Mouse (Mus musculus): ENCODE measurements around the gene Klk6. TPM values are rescaled to one million over a fixed set of nuclear protein-coding genes. Genes with fewer than 3 reads are reported as not detected.
A peak's percentile ranks its signal among the peaks of the same experiment; 100 is the strongest.

Klk6 gene
- total and polyA plus RNA-seq, 2 experiments from 2014 or later, result not detected

GRCm38 (mm10) chr7:43843801-43844200 lies 19.5 kb downstream of the Klk6 start:
- Histone ChIP-seq H3K9me3 (ENCODE audit: low read length) (no peaks in the 10 kb centered on the region), H3K27me3 (ENCODE audit: insufficient read depth, low read length) (no peaks in the 10 kb centered on the region), H3K4me2 (ENCODE audit: low read depth, low read length) (no peak overlapping the region), H3K27ac (no peak overlapping the region), H3K36me3 (ENCODE audit: insufficient read depth, low read length) (no peaks in the 10 kb centered on the region), H3K4me3 (ENCODE audit: low read length) (no peak overlapping the region), H3K4me1 (ENCODE audit: insufficient read depth, low read length) (no peaks in the 10 kb centered on the region), H3K9ac (replicated peaks; ENCODE audit: low read length) (no peak overlapping the region)
- 93% methylated on average over 4 of the region's 4 CpGs for WGBS
- no peak for TF ChIP-seq CTCF (IDR thresholded peaks at IDR 0.05; ENCODE audit: low read depth)
- ATAC-seq (no peak), DNase-seq (ENCODE audit: low spot score) (no peak)

- H3K9ac ChIP-seq (replicated peaks; ENCODE audit: low read length), result no peak overlapping the region
- TF ChIP-seq CTCF (IDR thresholded peaks at IDR 0.05; ENCODE audit: low read depth), result no peak
- DNase-seq (ENCODE audit: low spot score) (no peak), ATAC-seq (no peak)
- WGBS, result 89% methylated on average over 6 of the region's 6 CpGs
- H3K27ac ChIP-seq, result no peak overlapping the region
- no peaks in the 10 kb centered on the region for H3K4me1 ChIP-seq (ENCODE audit: insufficient read depth, low read length)
- no peaks in the 10 kb centered on the region for H3K36me3 ChIP-seq (ENCODE audit: insufficient read depth, low read length)
- H3K4me3 ChIP-seq (ENCODE audit: low read length), result no peak overlapping the region
- no peaks in the 10 kb centered on the region for H3K9me3 ChIP-seq (ENCODE audit: low read length)
- H3K4me2 ChIP-seq (ENCODE audit: low read depth, low read length), result no peak overlapping the region
- H3K27me3 ChIP-seq (ENCODE audit: insufficient read depth, low read length), result no peaks in the 10 kb centered on the region
Observed at GRCm38 (mm10) chr7:43851616-43852015, 27.3 kb downstream of the Klk6 start.

- DNase-seq (ENCODE audit: low spot score) (no peak), ATAC-seq (no peak)
- Histone ChIP-seq H3K9me3 (ENCODE audit: low read length) (no peaks in the 10 kb centered on the region), H3K4me1 (ENCODE audit: insufficient read depth, low read length) (no peaks in the 10 kb centered on the region), H3K27me3 (ENCODE audit: insufficient read depth, low read length) (no peaks in the 10 kb centered on the region), H3K36me3 (ENCODE audit: insufficient read depth, low read length) (no peaks in the 10 kb centered on the region), H3K9ac (replicated peaks; ENCODE audit: low read length) (no peak overlapping the region), H3K4me3 (ENCODE audit: low read length) (no peak overlapping the region), H3K27ac (no peak overlapping the region), H3K4me2 (ENCODE audit: low read depth, low read length) (no peak overlapping the region)
- WGBS, result 87% methylated on average over 9 of the region's 9 CpGs
- no peak for TF ChIP-seq CTCF (IDR thresholded peaks at IDR 0.05; ENCODE audit: low read depth)
Observed at GRCm38 (mm10) chr7:43854642-43855380, 30.5 kb downstream of the Klk6 start.

GRCm38 (mm10) chr7:43855709-43856108 lies 31.4 kb downstream of the Klk6 start:
- H3K9ac ChIP-seq (replicated peaks; ENCODE audit: low read length), result no peak overlapping the region
- ATAC-seq (no peak), DNase-seq (ENCODE audit: low spot score) (no peak)
- H3K27me3 ChIP-seq (ENCODE audit: insufficient read depth, low read length), result no peaks in the 10 kb centered on the region
- H3K4me1 ChIP-seq (ENCODE audit: insufficient read depth, low read length), result no peaks in the 10 kb centered on the region
- no peak overlapping the region for H3K4me3 ChIP-seq (ENCODE audit: low read length)
- no peaks in the 10 kb centered on the region for H3K36me3 ChIP-seq (ENCODE audit: insufficient read depth, low read length)
- no peak for TF ChIP-seq CTCF (IDR thresholded peaks at IDR 0.05; ENCODE audit: low read depth)
- no peak overlapping the region for H3K27ac ChIP-seq
- no peak overlapping the region for H3K4me2 ChIP-seq (ENCODE audit: low read depth, low read length)
- WGBS, result 79% methylated on average over 3 of the region's 3 CpGs
- no peaks in the 10 kb centered on the region for H3K9me3 ChIP-seq (ENCODE audit: low read length)

GRCm38 (mm10) chr7:43856307-43856706 lies 32.0 kb downstream of the Klk6 start:
- H3K4me3 ChIP-seq (ENCODE audit: low read length), result no peak overlapping the region
- no peaks in the 10 kb centered on the region for H3K36me3 ChIP-seq (ENCODE audit: insufficient read depth, low read length)
- no peaks in the 10 kb centered on the region for H3K4me1 ChIP-seq (ENCODE audit: insufficient read depth, low read length)
- H3K4me2 ChIP-seq (ENCODE audit: low read depth, low read length), result no peak overlapping the region
- 84% methylated on average over 7 of the region's 7 CpGs for WGBS
- no peak overlapping the region for H3K27ac ChIP-seq
- ATAC-seq (no peak), DNase-seq (ENCODE audit: low spot score) (no peak)
- no peak overlapping the region for H3K9ac ChIP-seq (replicated peaks; ENCODE audit: low read length)
- no peaks in the 10 kb centered on the region for H3K27me3 ChIP-seq (ENCODE audit: insufficient read depth, low read length)
- no peaks in the 10 kb centered on the region for H3K9me3 ChIP-seq (ENCODE audit: low read length)
- TF ChIP-seq CTCF (IDR thresholded peaks at IDR 0.05; ENCODE audit: low read depth), result no peak

GRCm38 (mm10) chr7:43857501-43857900 lies 33.2 kb downstream of the Klk6 start:
- H3K4me3 ChIP-seq (ENCODE audit: low read length), result no peak overlapping the region
- TF ChIP-seq CTCF (IDR thresholded peaks at IDR 0.05; ENCODE audit: low read depth), result no peak
- H3K4me2 ChIP-seq (ENCODE audit: low read depth, low read length), result no peak overlapping the region
- H3K9ac ChIP-seq (replicated peaks; ENCODE audit: low read length), result no peak overlapping the region
- no peaks in the 10 kb centered on the region for H3K4me1 ChIP-seq (ENCODE audit: insufficient read depth, low read length)
- ATAC-seq, result no peak
- no peak for DNase-seq (ENCODE audit: low spot score)
- WGBS, result 91% methylated on average over 12 of the region's 12 CpGs
- H3K36me3 ChIP-seq (ENCODE audit: insufficient read depth, low read length), result no peaks in the 10 kb centered on the region
- no peaks in the 10 kb centered on the region for H3K27me3 ChIP-seq (ENCODE audit: insufficient read depth, low read length)
- H3K9me3 ChIP-seq (ENCODE audit: low read length), result no peaks in the 10 kb centered on the region
- no peak overlapping the region for H3K27ac ChIP-seq

GRCm38 (mm10) chr7:43860411-43860810 lies 36.1 kb downstream of the Klk6 start:
- 32% methylated on average over 8 of the region's 8 CpGs for WGBS
- no peaks in the 10 kb centered on the region for H3K36me3 ChIP-seq (ENCODE audit: insufficient read depth, low read length)
- H3K9ac ChIP-seq (replicated peaks; ENCODE audit: low read length), result no peak overlapping the region
- H3K4me3 ChIP-seq (ENCODE audit: low read length), result no peak overlapping the region
- ATAC-seq (0 out of 2 replicates have a peak, but pooled peaks have one; percentile 27), DNase-seq (ENCODE audit: low spot score) (no peak)
- no peaks in the 10 kb centered on the region for H3K27me3 ChIP-seq (ENCODE audit: insufficient read depth, low read length)
- no peaks in the 10 kb centered on the region for H3K4me1 ChIP-seq (ENCODE audit: insufficient read depth, low read length)
- no peaks in the 10 kb centered on the region for H3K9me3 ChIP-seq (ENCODE audit: low read length)
- no peak overlapping the region for H3K4me2 ChIP-seq (ENCODE audit: low read depth, low read length)
- TF ChIP-seq CTCF (IDR thresholded peaks at IDR 0.05; ENCODE audit: low read depth), result no peak
- no peak overlapping the region for H3K27ac ChIP-seq
